Mouse (Mus musculus) hematopoietic stem cell, adult 5-6 weeks (primary cell): ENCODE results near the gene Cstb. TPM values are rescaled to one million over a fixed set of nuclear protein-coding genes. Genes with fewer than 3 reads are reported as not detected.
A peak's percentile ranks its signal among the peaks of the same experiment; 100 is the strongest.
"Not testable (repeated sequence)": the region's sequence is repeated elsewhere in the genome, so short reads cannot be mapped to it uniquely, and the experiment has no call there.

Experiments
- ATAC-seq, 2 experiments: fragments of 125-278 bp in 1 of 2; replicated peaks in 1 of 2; 2 replicates each; pipeline ENCODE4 v1.8.0; 2016 to 2017; ENCODE audit warnings: inconsistent platforms in 2 of 2, mild to moderate bottlenecking in 2 of 2, moderate number of reproducible peaks in 2 of 2, low read depth in 1 of 2, moderate TSS enrichment in 1 of 2; ENCODE audit not compliant: low FRiP score in 2 of 2, poor library complexity in 2 of 2, severe bottlenecking in 2 of 2, insufficient read depth in 1 of 2, low TSS enrichment in 1 of 2
- total RNA-seq: library from RNA; stranded (forward); fragments of 172-1452, 232-1000 nt; gene quantifications from 2 replicates; pipeline ENCODE4 v1.2.3, GENCODE M21; 2017

Cstb gene
- total RNA-seq, 1 experiment from 2014 or later: 59.0 TPM

DNA sequence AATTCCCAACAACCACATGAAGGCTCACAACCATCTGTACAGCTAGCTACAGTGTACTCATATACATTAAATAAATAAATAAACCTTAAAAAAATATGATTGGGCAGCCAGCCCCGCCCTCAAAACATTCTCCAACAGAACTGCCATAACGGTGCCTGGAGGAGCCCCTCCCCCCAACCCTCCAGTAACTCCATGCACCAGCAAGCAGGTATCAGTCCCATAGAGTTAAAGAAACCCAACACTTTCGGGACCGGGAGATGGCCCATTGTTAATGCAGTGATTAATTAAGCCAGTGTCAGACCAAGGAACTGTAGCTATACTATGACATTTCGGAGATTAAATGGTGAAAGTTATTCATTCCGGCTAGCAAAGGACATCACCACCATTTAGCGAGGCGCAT, 13.6 kb upstream of the Cstb start:
- ATAC-seq: no peak

DNA sequence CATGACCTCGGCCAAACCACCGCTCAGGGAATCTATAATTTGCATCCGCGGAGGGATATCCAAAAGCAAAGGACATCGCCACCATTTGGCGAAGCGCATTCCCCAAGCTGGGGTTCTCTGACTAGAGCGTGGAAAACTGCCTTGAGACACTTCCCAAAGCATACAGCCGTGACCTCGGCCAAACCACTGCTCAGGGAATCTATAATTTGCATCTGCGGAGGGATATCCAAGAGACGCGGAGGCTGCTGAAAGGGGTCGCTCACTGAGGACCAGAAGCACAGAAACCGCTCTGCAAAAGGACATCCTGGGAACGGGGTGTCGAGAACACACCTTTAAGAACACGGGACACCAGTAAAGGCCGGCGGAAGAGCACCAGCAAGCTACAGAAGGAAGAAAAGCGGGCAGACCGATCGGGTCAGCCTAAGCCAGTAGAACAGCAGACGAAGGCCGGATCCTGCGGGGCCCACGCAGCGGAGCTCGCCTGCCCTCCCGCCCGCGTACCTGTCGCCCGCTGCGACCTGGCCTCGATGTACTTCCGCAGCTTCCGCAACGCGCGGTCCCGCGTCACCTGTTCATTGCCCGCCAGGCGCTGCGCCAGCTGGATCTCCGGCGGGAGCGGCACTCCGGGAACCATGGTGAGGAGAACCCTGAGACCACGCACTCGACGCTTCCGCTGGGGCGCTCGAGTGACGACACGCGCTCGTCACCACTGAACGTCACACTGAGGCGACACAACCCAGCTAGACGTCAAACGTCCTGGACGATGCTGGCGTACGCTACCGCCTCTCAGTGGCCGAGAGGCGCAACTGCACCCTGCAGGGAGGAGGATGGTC, 12.9 kb upstream of the Cstb start, which contains the start of gene Rrp1:
Gene Rrp1 (minus strand): TSS at position 725 of the 833 bp plus-strand sequence.
- peak; percentile 95 to 97 for ATAC-seq

DNA sequence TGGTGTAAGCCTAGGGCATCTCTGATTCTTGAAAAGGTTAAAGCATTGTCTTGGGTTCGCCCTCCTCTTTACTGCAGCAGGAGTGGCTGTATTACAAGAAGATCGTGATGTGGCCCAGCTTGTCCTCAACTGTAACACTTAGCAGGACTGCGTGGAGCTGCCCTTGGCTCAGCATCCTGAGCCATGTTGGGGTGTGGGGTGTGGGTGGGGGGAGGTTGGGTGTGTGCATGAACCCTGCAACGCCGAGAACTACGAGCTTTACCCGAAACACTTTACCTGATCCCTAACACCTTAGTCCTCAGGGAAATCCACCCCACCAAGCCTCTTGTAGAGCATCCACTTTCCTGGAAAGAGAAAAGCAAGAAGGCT, 12.3 kb upstream of the Cstb start:
- no peak; a peak in 1 of 4 replicates for ATAC-seq

DNA sequence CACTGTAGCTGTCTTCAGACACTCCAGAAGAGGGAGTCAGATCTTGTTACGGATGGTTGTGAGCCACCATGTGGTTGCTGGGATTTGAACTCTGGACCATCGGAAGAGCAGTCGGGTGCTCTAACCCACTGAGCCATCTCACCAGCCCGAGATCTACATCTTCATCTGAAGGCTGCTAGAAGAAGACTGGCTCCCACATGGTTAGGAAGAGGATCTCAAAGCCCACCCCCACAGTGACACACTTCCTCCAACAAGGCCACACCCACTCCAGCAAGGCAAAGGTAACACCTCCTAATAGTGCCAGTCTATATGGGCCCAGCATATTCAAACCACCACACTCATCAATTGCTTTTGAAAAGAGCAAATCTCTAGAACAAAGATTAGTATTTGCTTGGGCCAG, 10.5 kb upstream of the Cstb start:
- ATAC-seq: not testable (repeated sequence)

DNA sequence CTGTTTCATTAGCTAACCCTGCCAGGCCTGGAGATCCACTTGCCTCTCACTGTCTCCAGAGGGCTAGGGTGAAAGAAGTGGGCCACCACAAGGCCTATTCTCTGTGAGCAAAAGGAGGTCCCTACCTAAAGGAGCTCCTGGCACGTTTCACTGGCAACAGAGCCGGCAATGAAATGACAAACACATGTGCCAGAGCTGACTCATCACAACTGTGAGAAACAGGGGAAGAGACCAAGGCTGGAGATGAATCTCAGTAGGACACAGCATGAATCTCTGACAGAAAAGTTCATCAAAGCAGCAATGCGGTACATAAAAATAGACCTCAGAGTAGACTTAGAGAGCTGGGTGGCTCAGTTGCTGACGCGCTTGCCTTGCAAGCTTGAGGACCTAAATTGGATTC, 7.6 kb upstream of the Cstb start:
- ATAC-seq: no peak

DNA sequence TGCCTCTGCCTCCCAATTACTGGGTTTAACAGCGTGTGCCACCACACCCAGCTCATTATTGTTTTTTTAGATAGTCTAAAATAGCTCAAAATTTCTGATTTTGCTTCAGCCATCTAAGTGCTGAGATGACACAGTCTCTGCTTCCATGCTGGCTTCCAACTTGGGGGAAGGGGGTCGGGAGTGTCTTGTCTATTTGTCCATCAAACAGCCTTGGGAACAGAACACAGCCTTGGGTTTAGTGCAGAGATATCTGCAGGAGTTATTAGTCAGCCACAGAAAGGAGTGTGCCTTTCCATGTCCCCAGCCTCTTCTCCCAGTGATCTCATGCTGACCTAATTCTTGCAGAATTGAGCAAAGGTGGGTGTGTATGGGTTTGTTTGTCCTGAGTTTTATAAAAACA, 6.7 kb upstream of the Cstb start:
- ATAC-seq: no peak

DNA sequence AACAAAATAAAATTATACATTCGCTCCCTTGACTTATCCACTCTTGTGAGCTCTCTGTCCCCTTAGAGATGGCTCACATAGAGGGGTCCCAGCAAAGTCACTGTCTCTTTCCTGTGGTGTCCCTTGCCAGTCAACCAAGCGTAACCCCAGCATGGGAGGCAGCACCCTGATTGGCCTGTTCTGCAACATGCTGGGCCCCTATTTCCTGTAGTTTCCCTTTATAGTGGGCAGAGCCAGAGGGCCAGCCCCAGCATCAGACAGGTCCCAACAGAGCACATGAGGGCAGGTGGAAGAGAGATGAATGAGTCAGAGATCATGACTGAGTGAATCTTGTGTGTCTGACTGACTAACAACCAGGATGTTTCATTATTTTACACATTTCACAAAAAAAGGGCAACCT, 4.5 kb upstream of the Cstb start:
- ATAC-seq: no peak

DNA sequence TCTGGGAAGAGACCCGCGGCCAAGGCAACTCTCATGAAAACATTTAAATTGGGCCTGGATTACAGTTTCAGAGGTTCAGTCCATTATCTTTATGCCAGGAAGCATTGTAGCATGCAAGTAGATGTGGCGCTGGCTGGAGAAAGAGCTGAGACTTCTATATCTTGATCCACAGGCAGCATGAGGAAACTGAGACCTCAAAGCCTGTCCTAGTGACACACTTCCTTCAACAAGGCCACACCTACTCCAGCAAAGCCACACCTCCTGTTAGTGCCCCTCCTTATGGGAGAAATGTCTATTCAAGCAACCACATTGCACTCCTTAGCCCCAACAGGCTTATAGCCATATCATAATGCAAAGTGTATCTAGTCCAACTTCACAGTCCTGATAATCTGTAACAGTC, 2.9 kb upstream of the Cstb start:
- no peak for ATAC-seq

DNA sequence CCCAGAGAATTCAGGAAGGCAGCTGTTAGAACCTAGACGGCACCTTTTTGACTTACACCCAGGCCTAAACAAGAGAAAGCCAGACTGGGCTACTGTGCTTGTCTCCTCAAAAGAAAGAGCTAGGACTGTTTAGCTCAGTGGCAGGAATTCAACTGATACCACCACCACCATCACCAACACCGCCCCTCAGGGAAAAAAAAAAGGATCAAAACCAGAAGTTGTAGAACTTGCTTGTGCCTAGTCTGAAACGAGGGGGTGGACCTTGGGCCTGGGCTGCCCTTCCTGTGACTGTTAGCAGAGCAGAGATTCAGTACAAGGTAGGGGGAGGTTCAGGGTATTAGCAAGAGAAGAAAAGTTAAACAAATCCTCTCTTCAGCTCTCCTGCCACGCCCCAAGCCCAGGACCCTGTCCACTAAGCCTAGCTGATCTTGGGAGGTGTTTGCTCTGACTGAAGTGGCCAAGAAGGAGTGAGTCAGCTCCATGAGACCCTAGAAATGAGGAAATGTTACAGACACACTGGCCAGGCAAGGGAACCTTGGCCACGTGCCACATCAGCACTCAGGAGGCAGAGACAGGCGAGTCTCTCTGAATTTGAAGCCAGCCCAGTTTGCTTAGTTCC, 757 bp downstream of the Cstb start:
- peak; percentile 17 to 24; a peak in 1 of 4 replicates for ATAC-seq

DNA sequence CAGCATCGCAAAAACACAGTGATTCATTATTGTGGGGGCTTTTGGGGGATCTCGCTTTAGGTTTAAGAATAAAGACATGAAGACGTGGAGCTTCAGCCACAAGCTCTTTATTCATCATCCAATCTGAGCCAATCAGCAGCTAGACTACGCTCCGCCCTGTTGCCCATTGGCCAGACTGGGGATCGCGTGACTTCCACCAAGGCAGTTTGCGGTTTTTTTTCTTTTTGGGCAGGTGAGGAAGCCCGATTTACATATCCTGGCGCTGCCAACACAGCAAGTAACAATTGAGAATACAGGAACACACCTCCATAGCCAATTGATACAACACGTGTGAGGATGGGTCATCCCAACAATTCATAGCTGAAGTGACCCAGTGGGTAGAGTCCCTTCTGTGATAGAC, 2.6 kb downstream of the Cstb start:
- no peak for ATAC-seq

DNA sequence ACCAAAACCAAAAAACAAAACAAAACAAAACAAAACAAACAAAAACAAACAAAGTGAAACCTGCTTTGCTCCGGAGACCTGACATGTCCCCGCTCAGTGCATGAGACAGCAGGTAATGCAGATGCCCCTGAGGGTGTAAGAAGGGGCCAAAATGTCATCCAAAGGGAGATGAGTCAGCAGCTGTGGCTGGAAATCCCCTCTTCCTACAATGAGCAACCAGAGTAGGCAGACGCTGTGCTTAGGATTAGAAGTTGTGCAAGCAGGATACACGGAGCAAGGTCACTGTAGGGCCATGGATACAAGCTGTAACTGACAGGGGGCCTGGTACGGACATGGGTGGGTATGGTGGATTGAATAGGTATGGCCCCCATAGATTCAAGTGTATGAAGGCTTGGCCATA, 3.7 kb downstream of the Cstb start:
- ATAC-seq: no peak

DNA sequence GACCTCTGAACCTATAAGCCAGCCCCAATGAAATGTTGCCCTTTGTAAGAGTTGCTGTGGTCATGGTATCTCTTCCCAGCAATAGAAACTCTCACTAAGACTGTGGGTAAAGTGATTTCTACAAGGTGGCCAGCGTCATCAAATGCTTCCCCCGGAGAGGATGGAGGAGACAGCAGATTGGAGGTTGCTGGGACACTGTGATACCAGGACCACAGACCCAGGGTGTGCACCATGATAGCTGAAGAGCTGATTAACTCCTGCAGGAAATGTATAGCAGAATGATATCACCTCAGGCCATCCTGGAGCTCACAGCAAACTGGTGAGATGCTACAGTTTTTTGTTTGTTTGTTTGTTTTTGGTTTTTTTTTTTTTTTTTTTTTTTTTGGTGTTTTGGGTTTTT, 4.3 kb downstream of the Cstb start:
- no peak for ATAC-seq

DNA sequence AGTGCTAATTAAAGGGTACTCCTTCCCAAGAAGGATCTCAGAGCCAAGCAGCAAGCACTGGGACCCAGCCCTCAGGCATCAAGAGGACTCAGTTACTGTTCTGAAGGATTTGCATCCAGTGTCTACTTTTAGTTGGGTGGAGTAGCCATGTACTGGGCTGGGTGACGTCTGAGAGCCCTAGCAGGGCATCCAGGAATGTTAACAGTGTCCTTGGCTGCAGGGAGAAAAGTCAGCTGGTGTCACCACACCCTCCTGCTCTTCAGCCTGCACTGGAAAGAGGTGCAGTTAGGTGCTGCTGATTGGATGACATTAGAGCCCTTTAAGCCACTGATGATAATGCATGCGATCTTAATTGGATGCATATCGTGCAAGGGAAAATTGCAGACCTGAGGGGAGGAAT, 7.4 kb downstream of the Cstb start:
- no peak for ATAC-seq

DNA sequence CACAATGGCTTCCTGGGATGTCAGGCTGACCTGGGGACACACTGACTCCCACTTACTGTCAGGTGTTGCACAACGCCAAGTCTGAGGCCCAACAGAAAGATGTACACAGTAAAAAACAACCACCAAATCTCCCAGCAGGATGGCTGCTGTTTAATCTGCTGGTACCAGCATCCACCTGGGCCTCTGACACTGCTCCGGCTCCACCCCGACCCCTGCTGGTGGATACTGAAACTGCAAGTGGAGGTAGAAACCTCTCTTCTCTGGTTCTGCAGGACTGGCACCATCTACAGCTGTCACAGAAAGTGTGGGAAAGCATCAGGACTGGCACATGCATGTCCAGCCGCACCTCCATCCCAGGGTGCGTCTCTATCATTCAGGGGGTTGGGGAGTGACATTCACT, 12.6 kb downstream of the Cstb start:
- ATAC-seq: peak; percentile 41 to 57; a peak in 3 of 4 replicates

DNA sequence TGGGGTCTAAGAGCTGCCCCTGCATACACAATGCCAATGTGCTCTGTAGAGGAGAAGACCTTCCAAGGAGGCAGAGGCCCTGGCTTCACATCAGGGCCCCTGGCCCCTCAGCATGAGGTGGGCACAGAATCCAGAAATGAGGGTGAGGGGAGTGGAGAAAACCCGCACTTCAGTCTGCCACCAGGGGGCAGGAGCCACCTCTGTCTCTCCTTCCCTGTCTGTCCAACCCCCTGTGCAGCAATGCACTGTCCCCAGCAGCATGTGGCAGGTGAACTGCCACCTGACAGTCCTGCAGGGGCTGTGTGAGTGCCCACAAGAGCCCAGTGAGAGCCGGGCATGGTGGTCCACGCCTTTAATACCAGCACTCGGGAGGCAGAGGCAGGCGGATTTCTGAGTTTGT, 14.1 kb downstream of the Cstb start:
- ATAC-seq: no peak

DNA sequence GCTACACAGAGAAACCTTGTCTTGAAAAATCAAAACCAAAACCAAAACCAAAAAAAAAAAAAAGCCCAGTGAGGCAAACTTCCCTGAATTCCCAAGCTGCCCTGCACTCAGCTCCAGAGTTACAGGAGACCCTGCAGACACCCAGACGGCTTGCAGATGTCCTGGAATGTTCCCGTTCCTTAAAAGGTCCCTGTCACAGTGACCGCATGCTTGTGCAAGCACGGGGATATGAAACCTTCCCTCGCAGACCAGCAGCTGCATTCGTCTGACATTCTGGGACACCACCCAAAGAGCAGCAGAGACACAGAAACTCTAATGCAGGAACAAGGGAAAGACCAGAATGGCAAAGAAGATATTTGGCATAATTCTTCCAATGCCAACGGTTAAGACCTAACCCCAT, 14.5 kb downstream of the Cstb start:
- ATAC-seq: no peak

DNA sequence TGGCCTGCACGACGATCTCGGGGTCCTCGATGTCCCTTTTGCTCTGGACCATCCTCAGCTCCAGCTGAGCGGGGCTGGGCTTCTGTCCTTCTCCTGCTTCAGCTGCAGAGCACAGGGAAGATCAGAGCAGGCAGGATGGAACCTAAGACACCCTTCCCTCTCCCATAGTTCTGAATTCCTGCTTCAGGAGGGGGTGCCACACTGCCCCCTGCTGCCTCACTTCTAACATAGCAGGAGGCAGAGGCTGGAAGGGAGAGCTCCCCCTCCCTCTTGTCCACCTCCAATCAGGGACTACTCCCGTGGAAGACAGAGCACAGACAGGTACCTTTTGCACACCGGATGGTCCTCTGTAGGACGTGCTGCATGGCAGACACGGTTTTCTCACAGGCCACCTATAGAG, 15.3 kb downstream of the Cstb start:
- peak; percentile 10 to 50; a peak in 2 of 4 replicates for ATAC-seq

DNA sequence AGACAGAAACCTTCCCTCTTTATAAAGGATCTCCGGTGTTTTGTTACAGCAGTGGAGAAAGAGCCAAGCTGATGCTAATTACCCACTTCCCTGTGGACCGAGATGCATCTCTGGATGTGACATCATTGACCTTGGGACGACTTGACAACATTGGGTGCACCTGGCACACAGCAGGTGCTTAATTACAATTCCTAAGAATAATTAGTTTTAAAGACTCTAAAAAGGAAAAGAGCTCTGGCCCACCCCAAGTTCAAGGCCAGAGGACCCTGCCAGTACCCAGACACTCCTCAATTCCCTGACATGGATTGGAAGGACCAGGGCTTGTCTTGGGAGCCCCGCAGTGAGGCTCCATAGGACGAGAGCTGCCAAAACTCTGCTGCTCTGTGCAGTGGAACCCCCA, 16.1 kb downstream of the Cstb start:
- no peak for ATAC-seq

DNA sequence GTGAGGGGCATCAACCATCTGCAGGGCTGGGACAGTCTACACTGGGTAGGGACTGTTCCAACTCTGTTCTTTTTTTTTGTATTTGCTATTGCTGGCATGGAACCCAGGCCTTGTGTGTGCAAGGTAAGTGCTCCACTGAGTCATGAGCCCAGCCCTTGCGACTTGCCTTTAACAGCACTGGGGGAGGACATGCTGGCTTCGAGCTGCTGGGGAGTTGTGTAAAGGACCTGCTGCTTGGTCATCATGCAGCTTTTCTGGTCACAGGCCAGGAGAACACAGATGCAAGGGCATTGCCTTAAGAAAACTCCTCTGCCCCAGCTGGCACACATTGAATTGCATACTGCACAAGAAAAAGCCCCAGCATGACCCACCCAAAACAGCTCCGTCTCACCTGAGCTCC, 16.8 kb downstream of the Cstb start:
- no peak for ATAC-seq
